Mouse (Mus musculus): Measurements from ENCODE around the gene Plcb4. TPM values are rescaled to one million over a fixed set of nuclear protein-coding genes. Genes with fewer than 3 reads are reported as not detected.

Gene Plcb4
- polyA plus RNA-seq, 1 experiment from 2014 or later: 11.0 TPM

DNA sequence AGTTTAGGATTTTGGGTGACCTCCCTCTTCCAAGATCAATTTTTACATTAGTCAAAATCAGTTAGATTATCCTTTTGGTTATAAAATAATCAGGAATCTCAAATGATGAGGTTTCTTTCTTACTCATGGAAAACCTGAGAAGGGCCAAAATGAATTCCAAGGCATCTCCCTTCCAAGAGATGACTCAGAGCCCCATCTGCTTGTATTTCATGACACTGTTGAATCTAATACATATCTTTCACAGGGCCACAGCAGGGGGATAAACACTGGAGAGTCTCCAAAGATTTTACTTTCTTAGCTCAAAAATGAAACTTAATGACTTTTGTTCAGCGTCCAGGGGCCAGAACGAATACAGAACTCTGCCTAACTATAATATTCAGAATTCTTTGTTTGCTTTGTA is 17.2 kb upstream of the Plcb4 start:
- no peak for ATAC-seq (replicated peaks; ENCODE audit: insufficient number of reproducible peaks, low FRiP score, low TSS enrichment, low read depth)
- WGBS: 83% methylated on average over 2 of the region's 2 CpGs

GRCm38 (mm10) chr2:135646226-135646625 is 12.6 kb upstream of the Plcb4 start:
- Histone ChIP-seq H3K27ac (replicated peaks; ENCODE audit: low read depth, low read length) (no peak overlapping the region), H3K4me1 (ENCODE audit: control insufficient read depth, insufficient read depth, low read length) (no peaks in the 10 kb centered on the region), H3K4me2 (ENCODE audit: low read depth, low read length) (no peak overlapping the region), H3K36me3 (replicated peaks; ENCODE audit: control insufficient read depth, insufficient read depth, low read depth, low read length) (no peaks in the 10 kb centered on the region), H3K27me3 (ENCODE audit: control insufficient read depth, insufficient read depth, low read length) (no peaks in the 10 kb centered on the region), H3K9ac (replicated peaks; ENCODE audit: low read length) (no peak overlapping the region), H3K9me3 (replicated peaks; ENCODE audit: control insufficient read depth, low read length) (no peaks in the 10 kb centered on the region), H3K4me3 (ENCODE audit: low read depth, low read length) (no peak overlapping the region)
- no peak for DNase-seq (ENCODE audit: low spot score)
- 75% methylated on average over 3 of the region's 3 CpGs for WGBS
- no peak for ATAC-seq (replicated peaks; ENCODE audit: insufficient number of reproducible peaks, low FRiP score, low TSS enrichment, low read depth)

More for the DNA sequence above, 17.2 kb upstream of the Plcb4 start:
- Histone ChIP-seq H3K27me3 (ENCODE audit: control insufficient read depth, insufficient read depth, low read length) (no peaks in the 10 kb centered on the region), H3K27ac (replicated peaks; ENCODE audit: low read depth, low read length) (no peak overlapping the region), H3K36me3 (replicated peaks; ENCODE audit: control insufficient read depth, insufficient read depth, low read depth, low read length) (no peaks in the 10 kb centered on the region), H3K9ac (replicated peaks; ENCODE audit: low read length) (no peak overlapping the region), H3K4me3 (ENCODE audit: low read depth, low read length) (no peak overlapping the region), H3K9me3 (replicated peaks; ENCODE audit: control insufficient read depth, low read length) (no peaks in the 10 kb centered on the region), H3K4me1 (ENCODE audit: control insufficient read depth, insufficient read depth, low read length) (no peaks in the 10 kb centered on the region), H3K4me2 (ENCODE audit: low read depth, low read length) (no peak overlapping the region)
- DNase-seq (ENCODE audit: low spot score): no peak

- no peaks in the 10 kb centered on the region for H3K36me3 ChIP-seq (replicated peaks; ENCODE audit: control insufficient read depth, insufficient read depth, low read depth, low read length)
- no peak for ATAC-seq (replicated peaks; ENCODE audit: insufficient number of reproducible peaks, low FRiP score, low TSS enrichment, low read depth)
Observed at GRCm38 (mm10) chr2:135646654-135647053, 12.2 kb upstream of the Plcb4 start.

GRCm38 (mm10) chr2:135647985-135648384 is 10.8 kb upstream of the Plcb4 start:
- Histone ChIP-seq H3K27ac (replicated peaks; ENCODE audit: low read depth, low read length) (no peak overlapping the region), H3K4me3 (ENCODE audit: low read depth, low read length) (no peak overlapping the region), H3K9me3 (replicated peaks; ENCODE audit: control insufficient read depth, low read length) (no peaks in the 10 kb centered on the region), H3K4me2 (ENCODE audit: low read depth, low read length) (no peak overlapping the region), H3K27me3 (ENCODE audit: control insufficient read depth, insufficient read depth, low read length) (no peaks in the 10 kb centered on the region), H3K9ac (replicated peaks; ENCODE audit: low read length) (no peak overlapping the region), H3K36me3 (replicated peaks; ENCODE audit: control insufficient read depth, insufficient read depth, low read depth, low read length) (no peaks in the 10 kb centered on the region), H3K4me1 (ENCODE audit: control insufficient read depth, insufficient read depth, low read length) (no peaks in the 10 kb centered on the region)
- 78% methylated on average over 4 of the region's 4 CpGs for WGBS
- ATAC-seq (replicated peaks; ENCODE audit: insufficient number of reproducible peaks, low FRiP score, low TSS enrichment, low read depth) (no peak), DNase-seq (ENCODE audit: low spot score) (no peak)

More at GRCm38 (mm10) chr2:135646654-135647053, 12.2 kb upstream of the Plcb4 start:
- no peaks in the 10 kb centered on the region for H3K27me3 ChIP-seq (ENCODE audit: control insufficient read depth, insufficient read depth, low read length)
- 88% methylated on average over 6 of the region's 6 CpGs for WGBS
- no peak overlapping the region for H3K4me3 ChIP-seq (ENCODE audit: low read depth, low read length)
- H3K9ac ChIP-seq (replicated peaks; ENCODE audit: low read length): no peak overlapping the region
- no peak overlapping the region for H3K27ac ChIP-seq (replicated peaks; ENCODE audit: low read depth, low read length)
- no peaks in the 10 kb centered on the region for H3K4me1 ChIP-seq (ENCODE audit: control insufficient read depth, insufficient read depth, low read length)
- no peaks in the 10 kb centered on the region for H3K9me3 ChIP-seq (replicated peaks; ENCODE audit: control insufficient read depth, low read length)
- H3K4me2 ChIP-seq (ENCODE audit: low read depth, low read length): no peak overlapping the region
- DNase-seq (ENCODE audit: low spot score): no peak

- no peak overlapping the region for H3K4me2 ChIP-seq (ENCODE audit: low read depth, low read length)
- 83% methylated on average over 3 of the region's 3 CpGs for WGBS
- H3K9ac ChIP-seq (replicated peaks; ENCODE audit: low read length): no peak overlapping the region
- DNase-seq (ENCODE audit: low spot score) (no peak), ATAC-seq (replicated peaks; ENCODE audit: insufficient number of reproducible peaks, low FRiP score, low TSS enrichment, low read depth) (no peak)
- H3K9me3 ChIP-seq (replicated peaks; ENCODE audit: control insufficient read depth, low read length): no peaks in the 10 kb centered on the region
- no peaks in the 10 kb centered on the region for H3K4me1 ChIP-seq (ENCODE audit: control insufficient read depth, insufficient read depth, low read length)
- no peaks in the 10 kb centered on the region for H3K36me3 ChIP-seq (replicated peaks; ENCODE audit: control insufficient read depth, insufficient read depth, low read depth, low read length)
- no peak overlapping the region for H3K4me3 ChIP-seq (ENCODE audit: low read depth, low read length)
- no peak overlapping the region for H3K27ac ChIP-seq (replicated peaks; ENCODE audit: low read depth, low read length)
- H3K27me3 ChIP-seq (ENCODE audit: control insufficient read depth, insufficient read depth, low read length): no peaks in the 10 kb centered on the region
Observed at GRCm38 (mm10) chr2:135650885-135651284, 7.9 kb upstream of the Plcb4 start.

- 90% methylated on average over 6 of the region's 6 CpGs for WGBS
Observed at GRCm38 (mm10) chr2:135652040-135652439, 6.8 kb upstream of the Plcb4 start.

GRCm38 (mm10) chr2:135652451-135652850 is 6.4 kb upstream of the Plcb4 start:
- WGBS: 92% methylated on average over 4 of the region's 4 CpGs
- H3K36me3 ChIP-seq (replicated peaks; ENCODE audit: control insufficient read depth, insufficient read depth, low read depth, low read length): no peaks in the 10 kb centered on the region
- DNase-seq (ENCODE audit: low spot score) (no peak), ATAC-seq (replicated peaks; ENCODE audit: insufficient number of reproducible peaks, low FRiP score, low TSS enrichment, low read depth) (no peak)
- H3K27me3 ChIP-seq (ENCODE audit: control insufficient read depth, insufficient read depth, low read length): no peaks in the 10 kb centered on the region
- no peak overlapping the region for H3K4me2 ChIP-seq (ENCODE audit: low read depth, low read length)
- no peak overlapping the region for H3K9ac ChIP-seq (replicated peaks; ENCODE audit: low read length)
- no peak overlapping the region for H3K27ac ChIP-seq (replicated peaks; ENCODE audit: low read depth, low read length)
- H3K9me3 ChIP-seq (replicated peaks; ENCODE audit: control insufficient read depth, low read length): no peaks in the 10 kb centered on the region
- H3K4me3 ChIP-seq (ENCODE audit: low read depth, low read length): no peak overlapping the region
- no peaks in the 10 kb centered on the region for H3K4me1 ChIP-seq (ENCODE audit: control insufficient read depth, insufficient read depth, low read length)

More at GRCm38 (mm10) chr2:135652040-135652439, 6.8 kb upstream of the Plcb4 start:
- DNase-seq (ENCODE audit: low spot score) (no peak), ATAC-seq (replicated peaks; ENCODE audit: insufficient number of reproducible peaks, low FRiP score, low TSS enrichment, low read depth) (no peak)
- H3K9ac ChIP-seq (replicated peaks; ENCODE audit: low read length): no peak overlapping the region
- H3K9me3 ChIP-seq (replicated peaks; ENCODE audit: control insufficient read depth, low read length): no peaks in the 10 kb centered on the region
- no peaks in the 10 kb centered on the region for H3K27me3 ChIP-seq (ENCODE audit: control insufficient read depth, insufficient read depth, low read length)
- H3K4me2 ChIP-seq (ENCODE audit: low read depth, low read length): no peak overlapping the region
- no peaks in the 10 kb centered on the region for H3K4me1 ChIP-seq (ENCODE audit: control insufficient read depth, insufficient read depth, low read length)
- H3K27ac ChIP-seq (replicated peaks; ENCODE audit: low read depth, low read length): no peak overlapping the region
- no peak overlapping the region for H3K4me3 ChIP-seq (ENCODE audit: low read depth, low read length)
- H3K36me3 ChIP-seq (replicated peaks; ENCODE audit: control insufficient read depth, insufficient read depth, low read depth, low read length): no peaks in the 10 kb centered on the region

DNA sequence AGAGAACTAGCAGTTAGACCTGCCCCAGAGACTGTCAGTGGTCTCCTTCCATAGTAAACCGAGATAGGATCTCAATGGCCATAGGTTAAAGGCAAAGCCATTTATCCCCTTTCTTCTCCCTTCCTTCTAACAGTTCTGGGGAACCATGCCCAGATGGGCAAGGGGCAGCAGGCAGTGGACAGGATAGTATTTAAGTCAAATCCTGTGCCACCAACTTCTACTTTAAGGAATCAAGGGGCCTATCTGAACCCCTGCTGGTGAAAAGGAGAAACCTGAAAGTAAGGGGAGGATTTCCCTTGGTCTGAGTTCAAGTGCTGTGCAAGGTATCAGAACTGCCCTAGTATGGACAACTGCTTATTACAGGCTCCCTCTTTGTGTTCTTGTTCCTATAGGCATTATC is 2.9 kb upstream of the Plcb4 start:
- H3K27ac ChIP-seq (replicated peaks; ENCODE audit: low read depth, low read length): no peak overlapping the region
- H3K36me3 ChIP-seq (replicated peaks; ENCODE audit: control insufficient read depth, insufficient read depth, low read depth, low read length): no peaks in the 10 kb centered on the region
- WGBS: 79% methylated on average over 1 of the region's 1 CpGs
- H3K4me1 ChIP-seq (ENCODE audit: control insufficient read depth, insufficient read depth, low read length): no peaks in the 10 kb centered on the region
- H3K9ac ChIP-seq (replicated peaks; ENCODE audit: low read length): no peak overlapping the region
- no peak for DNase-seq (ENCODE audit: low spot score)
- H3K27me3 ChIP-seq (ENCODE audit: control insufficient read depth, insufficient read depth, low read length): no peaks in the 10 kb centered on the region
- no peak overlapping the region for H3K4me3 ChIP-seq (ENCODE audit: low read depth, low read length)
- no peak for ATAC-seq (replicated peaks; ENCODE audit: insufficient number of reproducible peaks, low FRiP score, low TSS enrichment, low read depth)
- H3K9me3 ChIP-seq (replicated peaks; ENCODE audit: control insufficient read depth, low read length): no peaks in the 10 kb centered on the region
- H3K4me2 ChIP-seq (ENCODE audit: low read depth, low read length): no peak overlapping the region

Data from embryonic facial prominence, embryonic 11.5 days (tissue).